Mouse (Mus musculus): ENCODE measurements at regions not wholly inside any gene's neighbourhood (a gene's known extent, or its start where the extent isn't known, plus 50 kb on each side); places are given as distances from the start of the nearest gene placed in this dataset.

GRCm38 (mm10) chr5:11983452-11983851, 65.6 kb downstream of the 4933402N22Rik start:
- Histone ChIP-seq H3K4me2 (replicated peaks; ENCODE audit: low read depth, low read length) (no peak overlapping the region), H3K27ac (ENCODE audit: low read length) (no peak overlapping the region), H3K4me1 (ENCODE audit: control insufficient read depth, insufficient read depth, low read length) (no peaks in the 10 kb centered on the region), H3K4me3 (ENCODE audit: low read depth, low read length) (no peak overlapping the region), H3K27me3 (ENCODE audit: control insufficient read depth, insufficient read depth, low read length) (no peaks in the 10 kb centered on the region), H3K9me3 (ENCODE audit: control insufficient read depth, low read depth, low read length) (no peaks in the 10 kb centered on the region), H3K9ac (replicated peaks; ENCODE audit: low read depth, low read length) (no peak overlapping the region), H3K36me3 (ENCODE audit: control insufficient read depth, insufficient read depth, low read length) (no peaks in the 10 kb centered on the region)
- ATAC-seq (ENCODE audit: insufficient number of reproducible peaks, insufficient read depth, low FRiP score, low read depth): no peak
- 51% methylated on average over 4 of the region's 4 CpGs for WGBS

- no peak overlapping the region for H3K4me2 ChIP-seq (replicated peaks; ENCODE audit: low read depth, low read length)
- no peak overlapping the region for H3K9ac ChIP-seq (replicated peaks; ENCODE audit: low read depth, low read length)
- H3K27ac ChIP-seq (ENCODE audit: low read length): no peak overlapping the region
- no peak for ATAC-seq (ENCODE audit: insufficient number of reproducible peaks, insufficient read depth, low FRiP score, low read depth)
- no peaks in the 10 kb centered on the region for H3K9me3 ChIP-seq (ENCODE audit: control insufficient read depth, low read depth, low read length)
- no peaks in the 10 kb centered on the region for H3K36me3 ChIP-seq (ENCODE audit: control insufficient read depth, insufficient read depth, low read length)
- H3K27me3 ChIP-seq (ENCODE audit: control insufficient read depth, insufficient read depth, low read length): no peaks in the 10 kb centered on the region
- H3K4me3 ChIP-seq (ENCODE audit: low read depth, low read length): no peak overlapping the region
- WGBS: 81% methylated on average over 5 of the region's 5 CpGs
- H3K4me1 ChIP-seq (ENCODE audit: control insufficient read depth, insufficient read depth, low read length): no peaks in the 10 kb centered on the region
These were observed 71.3 kb downstream of the 4933402N22Rik start for GRCm38 (mm10) chr5:11989140-11989539.

GRCm38 (mm10) chr5:12000777-12001176, 82.9 kb downstream of the 4933402N22Rik start:
- Histone ChIP-seq H3K27ac (ENCODE audit: low read length) (no peak overlapping the region), H3K4me3 (ENCODE audit: low read depth, low read length) (no peak overlapping the region), H3K27me3 (ENCODE audit: control insufficient read depth, insufficient read depth, low read length) (no peaks in the 10 kb centered on the region)

DNA sequence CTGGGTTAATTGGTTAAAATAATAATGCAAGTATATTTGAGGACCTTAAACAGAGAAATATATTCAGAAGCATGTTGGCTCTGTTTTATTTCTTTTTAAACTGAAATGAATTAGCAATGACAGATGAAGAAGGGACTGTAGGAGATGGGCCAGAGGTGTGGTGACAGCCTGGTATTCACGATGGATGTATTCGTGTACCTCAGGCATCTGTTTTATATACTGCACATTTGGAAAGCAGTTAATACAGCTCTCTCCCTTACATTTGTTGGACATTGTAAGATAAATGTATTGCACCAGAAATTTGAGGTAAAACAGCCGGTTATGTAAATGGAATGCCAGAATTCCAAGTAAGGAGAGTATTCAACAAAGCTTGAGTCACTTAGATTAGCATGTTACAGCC, 88.6 kb downstream of the 4933402N22Rik start:
- Histone ChIP-seq H3K4me2 (replicated peaks; ENCODE audit: low read depth, low read length) (no peak overlapping the region), H3K9me3 (ENCODE audit: control insufficient read depth, low read depth, low read length) (no peaks in the 10 kb centered on the region), H3K4me1 (ENCODE audit: control insufficient read depth, insufficient read depth, low read length) (no peaks in the 10 kb centered on the region), H3K36me3 (ENCODE audit: control insufficient read depth, insufficient read depth, low read length) (no peaks in the 10 kb centered on the region), H3K27ac (ENCODE audit: low read length) (no peak overlapping the region), H3K4me3 (ENCODE audit: low read depth, low read length) (no peak overlapping the region), H3K9ac (replicated peaks; ENCODE audit: low read depth, low read length) (no peak overlapping the region), H3K27me3 (ENCODE audit: control insufficient read depth, insufficient read depth, low read length) (no peaks in the 10 kb centered on the region)
- 39% methylated on average over 3 of the region's 3 CpGs for WGBS
- ATAC-seq (ENCODE audit: insufficient number of reproducible peaks, insufficient read depth, low FRiP score, low read depth): peak; percentile 85; the same call in 1 of the 2 replicates

More at GRCm38 (mm10) chr5:12000777-12001176, 82.9 kb downstream of the 4933402N22Rik start:
- Histone ChIP-seq H3K36me3 (ENCODE audit: control insufficient read depth, insufficient read depth, low read length) (no peaks in the 10 kb centered on the region), H3K4me2 (replicated peaks; ENCODE audit: low read depth, low read length) (no peak overlapping the region), H3K4me1 (ENCODE audit: control insufficient read depth, insufficient read depth, low read length) (no peaks in the 10 kb centered on the region), H3K9ac (replicated peaks; ENCODE audit: low read depth, low read length) (no peak overlapping the region), H3K9me3 (ENCODE audit: control insufficient read depth, low read depth, low read length) (no peaks in the 10 kb centered on the region)
- no peak for ATAC-seq (ENCODE audit: insufficient number of reproducible peaks, insufficient read depth, low FRiP score, low read depth)

GRCm38 (mm10) chr5:12016332-12016731, 98.5 kb downstream of the 4933402N22Rik start:
- Histone ChIP-seq H3K4me2 (replicated peaks; ENCODE audit: low read depth, low read length) (no peak overlapping the region), H3K27ac (ENCODE audit: low read length) (no peak overlapping the region), H3K9me3 (ENCODE audit: control insufficient read depth, low read depth, low read length) (no peaks in the 10 kb centered on the region), H3K9ac (replicated peaks; ENCODE audit: low read depth, low read length) (no peak overlapping the region), H3K27me3 (ENCODE audit: control insufficient read depth, insufficient read depth, low read length) (no peaks in the 10 kb centered on the region), H3K4me1 (ENCODE audit: control insufficient read depth, insufficient read depth, low read length) (no peaks in the 10 kb centered on the region), H3K36me3 (ENCODE audit: control insufficient read depth, insufficient read depth, low read length) (no peaks in the 10 kb centered on the region), H3K4me3 (ENCODE audit: low read depth, low read length) (no peak overlapping the region)
- ATAC-seq (ENCODE audit: insufficient number of reproducible peaks, insufficient read depth, low FRiP score, low read depth): no peak
- WGBS: 47% methylated on average over 1 of the region's 1 CpGs

DNA sequence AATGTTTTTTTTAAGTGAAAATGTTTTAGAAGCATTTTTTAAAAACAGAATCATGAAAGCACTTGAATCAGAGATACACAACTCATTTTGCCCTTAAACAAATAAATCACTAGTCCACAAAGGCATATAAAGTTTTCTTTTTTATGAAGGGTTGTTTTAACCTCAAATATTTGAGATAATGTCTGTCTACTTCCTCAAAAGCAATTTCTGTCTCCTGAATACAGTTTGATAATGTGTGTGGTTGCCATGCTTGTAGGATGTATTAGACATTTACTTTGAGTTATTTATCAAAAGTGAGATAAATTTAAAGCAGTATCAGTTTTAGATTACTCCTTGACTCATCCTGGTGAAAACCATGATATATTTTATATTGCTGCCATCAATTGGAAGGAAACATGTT, 102.6 kb downstream of the 4933402N22Rik start:
- no peak for ATAC-seq (ENCODE audit: insufficient number of reproducible peaks, insufficient read depth, low FRiP score, low read depth)
- no peak overlapping the region for H3K27ac ChIP-seq (ENCODE audit: low read length)
- H3K36me3 ChIP-seq (ENCODE audit: control insufficient read depth, insufficient read depth, low read length): no peaks in the 10 kb centered on the region
- no peak overlapping the region for H3K4me2 ChIP-seq (replicated peaks; ENCODE audit: low read depth, low read length)
- H3K27me3 ChIP-seq (ENCODE audit: control insufficient read depth, insufficient read depth, low read length): no peaks in the 10 kb centered on the region
- no peaks in the 10 kb centered on the region; the same call in 1 of the 2 replicates for H3K4me1 ChIP-seq (ENCODE audit: control insufficient read depth, insufficient read depth, low read length)
- H3K9ac ChIP-seq (replicated peaks; ENCODE audit: low read depth, low read length): no peak overlapping the region
- H3K9me3 ChIP-seq (ENCODE audit: control insufficient read depth, low read depth, low read length): no peaks in the 10 kb centered on the region
- H3K4me3 ChIP-seq (ENCODE audit: low read depth, low read length): no peak overlapping the region

GRCm38 (mm10) chr5:12024705-12025383, 107.0 kb downstream of the 4933402N22Rik start:
- H3K27me3 ChIP-seq (ENCODE audit: control insufficient read depth, insufficient read depth, low read length): no peaks in the 10 kb centered on the region
- H3K4me3 ChIP-seq (ENCODE audit: low read depth, low read length): no peak overlapping the region
- no peak overlapping the region for H3K9ac ChIP-seq (replicated peaks; ENCODE audit: low read depth, low read length)
- no peaks in the 10 kb centered on the region; the same call in 1 of the 2 replicates for H3K4me1 ChIP-seq (ENCODE audit: control insufficient read depth, insufficient read depth, low read length)
- H3K9me3 ChIP-seq (ENCODE audit: control insufficient read depth, low read depth, low read length): no peaks in the 10 kb centered on the region
- H3K4me2 ChIP-seq (replicated peaks; ENCODE audit: low read depth, low read length): no peak overlapping the region
- no peak for ATAC-seq (ENCODE audit: insufficient number of reproducible peaks, insufficient read depth, low FRiP score, low read depth)
- H3K36me3 ChIP-seq (ENCODE audit: control insufficient read depth, insufficient read depth, low read length): no peaks in the 10 kb centered on the region
- no peak overlapping the region for H3K27ac ChIP-seq (ENCODE audit: low read length)

DNA sequence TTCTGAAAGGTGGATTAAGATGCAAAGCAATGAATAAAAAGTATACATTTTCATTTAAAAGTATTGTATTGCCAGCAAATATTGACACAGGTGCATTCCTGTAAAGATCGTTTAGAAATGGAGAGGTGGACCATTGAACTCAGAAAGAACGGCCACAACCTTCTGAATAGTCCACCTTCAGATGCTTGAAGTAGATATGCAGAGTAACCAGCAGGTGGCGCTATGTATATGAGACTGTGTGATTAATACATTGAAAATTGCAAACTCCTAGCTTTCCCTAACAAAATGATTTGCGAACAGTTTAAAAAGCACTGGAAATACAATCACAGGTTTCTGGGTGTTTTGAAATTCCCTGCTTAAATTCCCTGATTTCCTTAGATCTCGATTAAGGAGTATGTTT, 112.2 kb downstream of the 4933402N22Rik start:
- Histone ChIP-seq H3K4me2 (replicated peaks; ENCODE audit: low read depth, low read length) (no peak overlapping the region), H3K27ac (ENCODE audit: low read length) (no peak overlapping the region), H3K9me3 (ENCODE audit: control insufficient read depth, low read depth, low read length) (no peaks in the 10 kb centered on the region), H3K36me3 (ENCODE audit: control insufficient read depth, insufficient read depth, low read length) (no peaks in the 10 kb centered on the region), H3K27me3 (ENCODE audit: control insufficient read depth, insufficient read depth, low read length) (no peaks in the 10 kb centered on the region), H3K4me3 (ENCODE audit: low read depth, low read length) (no peak overlapping the region), H3K4me1 (ENCODE audit: control insufficient read depth, insufficient read depth, low read length) (no peaks in the 10 kb centered on the region), H3K9ac (replicated peaks; ENCODE audit: low read depth, low read length) (no peak overlapping the region)
- WGBS: 11% methylated on average over 5 of the region's 5 CpGs
- peak; percentile 74; the same call in 1 of the 2 replicates for ATAC-seq (ENCODE audit: insufficient number of reproducible peaks, insufficient read depth, low FRiP score, low read depth)

DNA sequence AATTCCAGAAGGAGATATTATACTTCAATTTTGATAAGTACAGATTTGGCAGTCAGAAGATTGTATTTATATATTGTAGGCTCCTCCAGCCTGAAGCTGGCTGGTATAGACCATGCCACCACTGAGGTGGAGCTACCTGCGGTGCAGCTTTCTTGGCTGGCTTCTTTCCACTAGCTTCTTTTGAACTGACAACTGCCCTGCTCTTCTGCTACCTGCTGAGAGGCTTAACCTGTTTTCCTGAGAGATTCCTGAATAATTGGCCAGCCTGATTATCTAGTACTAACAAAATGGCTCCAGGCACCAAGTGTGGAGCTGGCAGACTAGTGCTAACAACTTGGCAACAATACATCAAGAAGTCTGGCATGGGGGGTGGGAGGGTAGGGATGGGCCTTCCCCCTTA, 132.0 kb downstream of the 4933402N22Rik start:
- no peaks in the 10 kb centered on the region for H3K9me3 ChIP-seq (ENCODE audit: control insufficient read depth, low read depth, low read length)
- H3K4me1 ChIP-seq (ENCODE audit: control insufficient read depth, insufficient read depth, low read length): no peaks in the 10 kb centered on the region
- no peak for ATAC-seq (ENCODE audit: insufficient number of reproducible peaks, insufficient read depth, low FRiP score, low read depth)
- no peaks in the 10 kb centered on the region for H3K36me3 ChIP-seq (ENCODE audit: control insufficient read depth, insufficient read depth, low read length)
- no peak overlapping the region for H3K9ac ChIP-seq (replicated peaks; ENCODE audit: low read depth, low read length)
- 81% methylated on average over 1 of the region's 1 CpGs for WGBS
- no peak overlapping the region for H3K27ac ChIP-seq (ENCODE audit: low read length)
- no peaks in the 10 kb centered on the region for H3K27me3 ChIP-seq (ENCODE audit: control insufficient read depth, insufficient read depth, low read length)
- H3K4me3 ChIP-seq (ENCODE audit: low read depth, low read length): no peak overlapping the region
- no peak overlapping the region for H3K4me2 ChIP-seq (replicated peaks; ENCODE audit: low read depth, low read length)

All from stomach, embryonic 14.5 days (tissue).